Comparison of ENCODE assay signal across 9 mouse cellular contexts in genomic region chr2:101797901-101798250, GRCm38 (mm10).
DNase-seq lines count a peak whose midpoint lies in the region; ATAC-seq and TF ChIP-seq lines count a peak whose summit lies in the region.
"Had no signal": no experiment of that assay in that cellular context is flagged by ENCODE, and none has a peak within 500 bp of the region (broad histone marks: within the 10 kb centered on the region; RNA-seq: fewer than 3 reads in every experiment).

No protein-coding gene starts in this region.

- WGBS in heart, embryonic 10.5 days, result 2% methylated on average over 19 of the region's 19 CpGs
- WGBS in forebrain, embryonic 16.5 days, result under 1% methylated on average over 19 of the region's 19 CpGs
- WGBS in limb, embryonic 15.5 days, result under 1% methylated on average over 19 of the region's 19 CpGs
- 2% methylated on average over 19 of the region's 19 CpGs for WGBS in stomach, embryonic 15.5 days

- H3K4me1 ChIP-seq in heart, embryonic 10.5 days, result peaks cover 19% of the 10 kb centered on the region; the same call in 1 of the 2 replicates
- H3K4me1 ChIP-seq in ES-Bruce4 (ENCODE audit: control insufficient read depth, insufficient read depth, low read length), result no peaks in the 10 kb centered on the region
- peaks cover 22% of the 10 kb centered on the region for H3K4me1 ChIP-seq in forebrain, embryonic 16.5 days (replicated peaks; ENCODE audit: control insufficient read depth, insufficient read depth, low read length)
- peaks cover 23% of the 10 kb centered on the region for H3K4me1 ChIP-seq in limb, embryonic 15.5 days
- H3K4me1 ChIP-seq in stomach, embryonic 15.5 days, result peaks cover 7% of the 10 kb centered on the region

- intact Hi-C loops in heart, postnatal 36 days (cut with DNase I), result loop anchor here (2.0 to 5.0 kb wide), 3 partner anchors 31 to 81 kb away; no protein-coding TSS in a partner anchor

- no peaks in the 10 kb centered on the region for H3K27me3 ChIP-seq in heart, embryonic 10.5 days (ENCODE audit: insufficient read depth, poor library complexity, severe bottlenecking)
- H3K27me3 ChIP-seq in ES-Bruce4 (ENCODE audit: control insufficient read depth, insufficient read depth, low read length, poor library complexity, severe bottlenecking), result no peaks in the 10 kb centered on the region; the same call in 1 of the 2 replicates
- H3K27me3 ChIP-seq in forebrain, embryonic 16.5 days (replicated peaks; ENCODE audit: control insufficient read depth, insufficient read depth, low read length), result peaks cover 18% of the 10 kb centered on the region; the same call in 1 of the 2 replicates
- no peaks in the 10 kb centered on the region for H3K27me3 ChIP-seq in limb, embryonic 15.5 days
- H3K27me3 ChIP-seq in stomach, embryonic 15.5 days (replicated peaks), result 0 out of 2 replicates have a peak, but pooled peaks cover 2% of the 10 kb centered on the region

- DNase-seq in heart, embryonic 10.5 days (ENCODE audit: low spot score), result no peak
- DNase-seq in heart, postnatal 36 days, result no peak
- DNase-seq in spleen, postnatal 10 days (ENCODE audit: low spot score in 2 of 2), result no peak
- no peak for DNase-seq in cerebellum, adult 8-10 months

- TF ChIP-seq CTCF in ES-Bruce4 (IDR thresholded peaks at IDR 0.05; ENCODE audit: low read depth, low read length), result no peak

- ATAC-seq in forebrain, embryonic 16.5 days, result no peak
- ATAC-seq in limb, embryonic 15.5 days (ENCODE audit: insufficient number of reproducible peaks, low FRiP score, low TSS enrichment, low read depth), result no peak
- no peak for ATAC-seq in stomach, embryonic 15.5 days (ENCODE audit: insufficient read depth, low FRiP score, low read depth)

- peak overlapping the region; percentile 46 for H3K9ac ChIP-seq in ES-Bruce4 (ENCODE audit: low read depth, poor library complexity, severe bottlenecking)
- peak overlapping the region; percentile 54 for H3K9ac ChIP-seq in forebrain, embryonic 16.5 days (replicated peaks; ENCODE audit: low read depth, low read length)
- H3K9ac ChIP-seq in limb, embryonic 15.5 days, result peak overlapping the region; percentile 67
- H3K9ac ChIP-seq in stomach, embryonic 15.5 days, result peak overlapping the region; percentile 30; the same call in 1 of the 2 replicates

- no peak for TF ChIP-seq EP300 in ES-Bruce4 (IDR thresholded peaks at IDR 0.05; ENCODE audit: insufficient read depth, low read depth, low read length)

- no peaks in the 10 kb centered on the region for H3K9me3 ChIP-seq in heart, embryonic 10.5 days
- no peaks in the 10 kb centered on the region; the same call in 1 of the 2 replicates for H3K9me3 ChIP-seq in ES-Bruce4 (replicated peaks; ENCODE audit: control insufficient read depth, insufficient read depth, low read length, poor library complexity, severe bottlenecking)
- H3K9me3 ChIP-seq in forebrain, embryonic 16.5 days (ENCODE audit: control insufficient read depth, low read length), result no peaks in the 10 kb centered on the region
- H3K9me3 ChIP-seq in limb, embryonic 15.5 days, result no peaks in the 10 kb centered on the region
- no peaks in the 10 kb centered on the region for H3K9me3 ChIP-seq in stomach, embryonic 15.5 days
- H3K9me3 ChIP-seq: G1E had no signal

- peak overlapping the region; percentile 89 for H3K27ac ChIP-seq in heart, embryonic 10.5 days
- H3K27ac ChIP-seq in ES-Bruce4 (ENCODE audit: insufficient read depth, low read length), result no peak overlapping the region
- no peak overlapping the region for H3K27ac ChIP-seq in forebrain, embryonic 16.5 days (ENCODE audit: low read length)
- H3K27ac ChIP-seq in limb, embryonic 15.5 days, result peak overlapping the region; percentile 89
- H3K27ac ChIP-seq in stomach, embryonic 15.5 days, result peak overlapping the region; percentile 74

- TF ChIP-seq POLR2A in ES-Bruce4 (IDR thresholded peaks at IDR 0.05; ENCODE audit: insufficient read depth, low read length), result no peak

- H3K36me3 ChIP-seq in heart, embryonic 10.5 days, result no peaks in the 10 kb centered on the region
- no peaks in the 10 kb centered on the region for H3K36me3 ChIP-seq in ES-Bruce4 (ENCODE audit: control insufficient read depth, insufficient read depth, low read length, poor library complexity, severe bottlenecking)
- no peaks in the 10 kb centered on the region for H3K36me3 ChIP-seq in forebrain, embryonic 16.5 days (ENCODE audit: control insufficient read depth, insufficient read depth)
- H3K36me3 ChIP-seq in limb, embryonic 15.5 days, result no peaks in the 10 kb centered on the region
- H3K36me3 ChIP-seq in stomach, embryonic 15.5 days, result no peaks in the 10 kb centered on the region
- H3K36me3 ChIP-seq: G1E had no signal

- peak overlapping the region; percentile 77 for H3K4me3 ChIP-seq in heart, embryonic 10.5 days
- peak overlapping the region; percentile 66 for H3K4me3 ChIP-seq in ES-Bruce4 (ENCODE audit: low read depth, low read length)
- H3K4me3 ChIP-seq in forebrain, embryonic 16.5 days (replicated peaks; ENCODE audit: low read length), result peak overlapping the region; percentile 51
- H3K4me3 ChIP-seq in limb, embryonic 15.5 days, result peak overlapping the region; percentile 65
- H3K4me3 ChIP-seq in stomach, embryonic 15.5 days (replicated peaks), result peak overlapping the region; percentile 54

- peak overlapping the region; percentile 87 for H3K4me2 ChIP-seq in forebrain, embryonic 16.5 days (ENCODE audit: low read length)
- peak overlapping the region; percentile 93 for H3K4me2 ChIP-seq in limb, embryonic 15.5 days
- peak overlapping the region; percentile 97 for H3K4me2 ChIP-seq in stomach, embryonic 15.5 days

Comparison
In these comparisons a context has a peak if more than half of its experiments do, and no peak if none do; other contexts are left out.
1. H3K27ac ChIP-seq: peak in heart, embryonic 10.5 days (single experiment), limb, embryonic 15.5 days (single experiment) and stomach, embryonic 15.5 days (single experiment); none in ES-Bruce4 (single experiment) and forebrain, embryonic 16.5 days (single experiment).
2. Peak in every context shown above with its lines, with median percentiles within 50 percentile points of each other: H3K4me3 ChIP-seq, H3K9ac ChIP-seq and H3K4me2 ChIP-seq.